Mouse (Mus musculus) neural tube, embryonic 14.5 days (tissue): ENCODE data around the gene Vasn. TPM values are rescaled to one million over a fixed set of nuclear protein-coding genes. Genes with fewer than 3 reads are reported as not detected.

Source experiments
- ATAC-seq: fragments of 200-750 bp; cut with Nextera tagmentation; 2 replicates; pipeline ENCODE4 v1.8.0; 2017; ENCODE audit warnings: low read depth, mild to moderate bottlenecking, moderate TSS enrichment, moderate library complexity
- H3K27ac ChIP-seq: fragments of 300-500 bp; sonication (generic); 2 replicates; pipeline ENCODE4 v1.5.1; 2014; ENCODE audit warnings: low read depth, mild to moderate bottlenecking, control low read depth, low read length, moderate library complexity, mixed read lengths
- H3K27me3 ChIP-seq: fragments of 300-500 bp; sonication (generic); 2 replicates; pipeline ENCODE4 v1.6.1; 2014; ENCODE audit warnings: low read length; ENCODE audit not compliant: control insufficient read depth, insufficient read depth
- H3K36me3 ChIP-seq: fragments of 300-500 bp; sonication (generic); 2 replicates; pipeline ENCODE4 v1.6.1; 2014; ENCODE audit warnings: low read length, mixed read lengths; ENCODE audit not compliant: control insufficient read depth, insufficient read depth
- H3K4me1 ChIP-seq: fragments of 300-500 bp; sonication (generic); 2 replicates; pipeline ENCODE4 v1.6.1; 2014; ENCODE audit warnings: low read length; ENCODE audit not compliant: control insufficient read depth, insufficient read depth
- H3K4me2 ChIP-seq: fragments of 300-500 bp; sonication (generic); 2 replicates; pipeline ENCODE4 v1.6.1; 2014; ENCODE audit warnings: mild to moderate bottlenecking, low read depth, low read length, control low read depth
- H3K4me3 ChIP-seq: fragments of 300-500 bp; sonication (generic); 2 replicates; pipeline ENCODE4 v1.5.1; 2014; ENCODE audit warnings: low read depth, low read length, control low read depth, mixed read lengths
- H3K9ac ChIP-seq: fragments of 300-500 bp; sonication (generic); replicated peaks from 2 replicates; pipeline ENCODE4 v1.6.1; 2014; ENCODE audit warnings: low read depth, mild to moderate bottlenecking, control low read depth, low read length, mixed read lengths
- H3K9me3 ChIP-seq: fragments of 300-500 bp; sonication (generic); 2 replicates; pipeline ENCODE4 v1.6.1; 2016; ENCODE audit warnings: low read length; ENCODE audit not compliant: control insufficient read depth
- WGBS: fragments of 180-500 bp; shearing (Covaris S2); extraction: QIAGEN DNeasy Blood & Tissue Kit; methylation state at CpG from one replicate; pipeline ENCODE4 v1.1.7; 2014; 5-methylcytosine and 5-hydroxymethylcytosine counted together
- polyA plus RNA-seq: library from polyadenylated mRNA; unstranded; fragments of >200 nt; fragmentation: Nextera tagmentation; extraction: Ambion mirVana; gene quantifications from 2 replicates; pipeline ENCODE4 v1.2.1, GENCODE M21; 2014

Vasn gene
- 4.4 and 6.3 TPM in 2 replicates for polyA plus RNA-seq

DNA sequence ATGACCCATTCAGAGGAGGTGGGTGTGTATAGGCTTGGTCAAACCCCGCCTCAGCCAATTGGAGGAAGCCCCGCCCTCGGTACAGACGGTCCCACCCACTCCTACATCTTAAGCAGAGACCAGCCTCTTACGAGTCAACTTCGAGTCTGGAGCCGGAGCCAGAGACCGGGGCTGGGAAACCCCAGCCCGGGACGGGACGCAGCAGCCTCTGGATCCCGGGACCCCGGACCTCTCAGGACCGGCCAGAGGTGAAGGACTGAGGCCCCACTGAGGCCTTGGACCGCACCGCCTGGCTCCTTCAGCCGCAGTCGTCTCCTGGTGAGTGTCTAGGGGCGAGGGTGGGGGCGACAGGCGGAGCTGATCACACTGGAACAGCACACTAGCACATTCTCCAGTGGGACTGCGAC is at the start of gene Vasn, which contains the start of gene Dnaja3:
TSS of gene Vasn (plus strand) at position 111 of the 407 bp plus-strand sequence.
TSS of gene Dnaja3 (plus strand) at position 159 of the 407 bp plus-strand sequence.
- peak within 1 kb of the TSS; percentile 60 for H3K27ac ChIP-seq

DNA sequence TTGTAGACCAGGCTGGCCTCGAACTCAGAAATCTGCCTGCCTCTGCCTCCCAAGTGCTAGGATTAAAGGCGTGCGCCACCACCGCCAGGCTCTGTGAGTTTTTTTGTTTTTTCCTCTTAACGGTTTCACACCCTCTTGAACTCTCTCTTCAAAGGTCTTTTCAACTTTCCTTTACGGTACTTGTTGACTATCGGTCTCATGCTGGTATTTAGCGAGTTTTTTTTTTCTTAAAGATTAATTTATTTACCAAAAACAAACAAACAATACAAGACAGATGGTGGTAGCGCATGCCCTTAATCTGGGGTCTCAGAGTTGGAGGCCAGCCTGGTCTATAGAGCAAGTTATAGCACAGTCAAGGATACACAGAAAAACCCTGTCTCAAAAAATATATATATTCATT is 49.5 kb upstream of the Vasn start:
- ATAC-seq, result no peak
- Histone ChIP-seq H3K4me1 (peaks cover 13% of the 10 kb centered on the region), H3K27me3 (no peaks in the 10 kb centered on the region), H3K4me3 (no peak overlapping the region), H3K36me3 (no peaks in the 10 kb centered on the region), H3K27ac (no peak overlapping the region), H3K4me2 (no peak overlapping the region), H3K9ac (no peak overlapping the region), H3K9me3 (no peaks in the 10 kb centered on the region)
- 95% methylated on average over 9 of the region's 9 CpGs for WGBS

More for the DNA sequence above, at the start of gene Vasn, which contains the start of gene Dnaja3:
- ATAC-seq, result peak; percentile 93
- WGBS, result 1% methylated on average over 22 of the region's 22 CpGs
- no peaks in the 10 kb centered on the region for H3K36me3 ChIP-seq
- peak within 1 kb of the TSS; percentile 65 for H3K4me2 ChIP-seq
- H3K27me3 ChIP-seq, result no peaks in the 10 kb centered on the region
- H3K4me3 ChIP-seq, result peak within 1 kb of the TSS; percentile 46
- no peaks in the 10 kb centered on the region for H3K9me3 ChIP-seq
- H3K4me1 ChIP-seq, result peaks cover 19% of the 10 kb centered on the region
- peak within 1 kb of the TSS; percentile 59 for H3K9ac ChIP-seq

DNA sequence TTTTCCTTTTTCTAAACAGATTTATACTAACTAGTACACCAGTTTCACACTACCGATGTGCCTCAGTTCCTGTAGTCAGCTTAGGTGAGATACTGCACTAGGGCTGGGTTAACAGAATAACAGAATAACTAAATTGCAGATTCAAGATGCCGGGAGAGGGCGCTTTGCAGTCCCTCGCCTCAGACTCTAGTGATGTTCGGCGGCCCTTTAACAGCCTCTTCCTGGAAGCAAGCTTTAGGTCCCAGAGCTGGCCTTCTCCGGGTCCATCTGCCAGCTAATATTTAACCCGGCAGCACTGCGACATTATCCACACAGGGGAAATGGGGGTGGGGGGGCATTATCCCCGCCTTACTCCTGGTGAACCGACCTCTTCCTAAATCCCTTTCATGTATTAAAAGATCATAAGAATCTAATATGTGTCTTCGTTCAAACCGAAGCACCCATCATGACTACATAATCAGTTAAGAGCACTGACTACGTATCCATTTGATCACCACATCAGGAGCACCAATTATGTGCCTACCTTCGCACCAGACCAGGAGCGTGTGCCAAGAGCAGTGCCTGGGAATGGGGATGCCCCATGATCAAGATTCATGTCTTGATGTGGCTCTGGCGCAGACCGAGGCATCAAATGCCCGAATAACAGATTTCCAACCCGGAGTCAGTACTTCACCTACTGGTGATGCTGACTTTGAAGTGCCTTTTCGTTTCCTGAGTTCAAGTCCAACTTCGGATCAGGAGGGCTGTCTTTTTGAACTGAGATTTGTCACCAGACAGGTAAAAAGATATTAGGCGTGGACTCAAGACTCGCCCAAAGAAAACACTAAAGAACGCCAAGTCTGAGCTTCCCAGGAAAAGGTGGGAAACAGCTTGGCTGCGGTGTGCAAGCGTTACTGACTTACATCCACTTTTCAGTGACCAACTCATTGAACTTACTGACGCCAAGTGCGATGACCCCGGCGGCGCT is 46.5 kb upstream of the Vasn start:
- peak overlapping the region; percentile 92 for H3K4me2 ChIP-seq
- WGBS, result 12% methylated on average over 32 of the region's 32 CpGs
- H3K4me3 ChIP-seq, result peak overlapping the region; percentile 78
- no peaks in the 10 kb centered on the region for H3K27me3 ChIP-seq
- peaks cover 38% of the 10 kb centered on the region for H3K4me1 ChIP-seq
- no peak for ATAC-seq
- no peaks in the 10 kb centered on the region for H3K9me3 ChIP-seq
- H3K27ac ChIP-seq, result peak overlapping the region; percentile 94
- H3K9ac ChIP-seq, result peak overlapping the region; percentile 96
- no peaks in the 10 kb centered on the region for H3K36me3 ChIP-seq

DNA sequence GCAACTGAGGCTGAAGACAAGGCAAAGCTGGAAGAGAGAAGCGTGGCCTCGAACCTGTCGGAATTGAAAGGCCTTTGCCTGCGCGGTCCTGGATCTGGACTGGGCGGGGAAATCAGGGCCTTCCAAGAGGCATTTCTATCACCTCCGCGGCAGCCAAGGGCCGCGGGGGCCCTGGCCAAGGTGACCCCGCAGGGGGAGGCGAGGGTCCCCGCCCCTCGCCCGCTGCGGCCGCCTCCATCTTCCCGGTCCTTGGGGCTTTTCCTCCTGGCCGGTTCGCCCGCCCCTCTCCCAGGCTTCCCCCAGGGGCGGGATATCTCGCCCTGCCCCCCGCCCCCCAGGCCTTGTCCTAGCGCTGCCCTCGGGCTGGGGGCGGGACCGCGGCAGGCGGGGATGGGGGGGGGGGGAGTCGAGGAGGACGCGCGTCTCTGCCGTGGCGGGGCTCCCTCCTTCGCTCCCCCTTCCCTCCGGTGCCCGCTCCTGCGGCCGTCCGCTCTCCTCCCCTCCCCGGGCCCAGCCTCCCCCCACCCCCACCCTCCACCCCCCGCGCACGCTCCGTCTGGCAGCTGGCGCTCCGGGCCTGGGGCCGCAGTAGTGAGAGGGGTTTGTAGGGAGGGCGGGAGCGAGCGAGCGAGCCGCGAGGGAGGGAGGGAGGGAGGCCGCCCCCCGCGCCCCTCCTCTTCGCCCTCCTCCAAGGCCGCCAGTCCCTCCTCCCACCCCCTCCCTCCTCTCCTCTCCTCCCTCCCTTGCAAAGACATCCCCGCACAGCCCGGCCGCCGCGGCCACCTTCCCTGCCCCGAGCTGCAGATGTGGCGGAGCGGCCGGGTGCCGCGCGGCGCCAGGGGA is 45.5 kb upstream of the Vasn start, which contains the start of gene Glis2:
TSS of gene Glis2 (plus strand) at position 743 of the 843 bp plus-strand sequence.
- 2% methylated on average over 20 of the region's 74 CpGs for WGBS
- peak within 1 kb of the TSS; percentile 94 for H3K27ac ChIP-seq
- no peaks in the 10 kb centered on the region for H3K36me3 ChIP-seq
- H3K4me1 ChIP-seq, result peaks cover 48% of the 10 kb centered on the region
- peak within 1 kb of the TSS; percentile 96 for H3K9ac ChIP-seq
- H3K9me3 ChIP-seq, result no peaks in the 10 kb centered on the region
- H3K27me3 ChIP-seq, result no peaks in the 10 kb centered on the region
- ATAC-seq, result peak; percentile 85
- H3K4me3 ChIP-seq, result peak within 1 kb of the TSS; percentile 78
- peak within 1 kb of the TSS; percentile 92 for H3K4me2 ChIP-seq

DNA sequence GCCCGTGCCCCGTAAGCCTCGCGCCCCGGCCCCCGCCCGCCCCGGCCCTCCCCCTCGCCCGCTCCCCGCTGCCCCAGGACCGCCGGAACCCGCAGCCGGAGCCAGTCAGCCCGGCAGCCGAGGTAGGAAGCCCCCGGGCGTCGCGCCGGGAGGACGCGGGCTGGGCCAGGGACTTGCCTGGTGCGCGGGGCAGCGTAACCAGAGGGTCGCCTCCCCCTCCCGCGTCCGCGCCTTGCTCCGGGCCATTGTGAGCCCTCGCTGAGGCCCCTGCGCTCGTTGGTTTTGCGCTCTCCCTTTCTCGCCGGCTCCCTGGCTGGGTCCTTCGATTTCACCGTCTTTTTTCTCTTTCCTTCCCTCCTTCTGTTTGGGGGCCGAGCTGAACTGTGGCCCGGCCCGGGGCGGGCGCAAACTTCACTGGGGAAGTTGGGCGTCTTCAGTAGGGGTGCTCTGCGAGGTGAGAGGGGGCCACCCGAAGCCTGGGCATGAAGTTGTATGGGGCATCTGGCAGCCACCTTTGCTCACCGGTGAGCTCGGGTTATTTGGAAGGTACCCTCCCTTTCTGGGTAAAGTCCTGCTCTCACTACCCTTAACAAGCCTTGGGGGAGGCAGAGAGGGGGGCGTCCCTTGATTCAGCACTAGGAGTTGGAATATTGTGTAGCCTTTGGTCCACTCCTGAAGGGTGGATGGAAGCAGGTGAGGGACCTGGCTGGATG is 44.8 kb upstream of the Vasn start:
- peak; percentile 45 for ATAC-seq
- Histone ChIP-seq H3K4me2 (peak overlapping the region; percentile 92), H3K9me3 (no peaks in the 10 kb centered on the region), H3K4me1 (peaks cover 50% of the 10 kb centered on the region), H3K9ac (peak overlapping the region; percentile 96), H3K4me3 (peak overlapping the region; percentile 78), H3K36me3 (no peaks in the 10 kb centered on the region), H3K27ac (peak overlapping the region; percentile 94), H3K27me3 (no peaks in the 10 kb centered on the region)
- under 1% methylated on average over 47 of the region's 52 CpGs for WGBS

DNA sequence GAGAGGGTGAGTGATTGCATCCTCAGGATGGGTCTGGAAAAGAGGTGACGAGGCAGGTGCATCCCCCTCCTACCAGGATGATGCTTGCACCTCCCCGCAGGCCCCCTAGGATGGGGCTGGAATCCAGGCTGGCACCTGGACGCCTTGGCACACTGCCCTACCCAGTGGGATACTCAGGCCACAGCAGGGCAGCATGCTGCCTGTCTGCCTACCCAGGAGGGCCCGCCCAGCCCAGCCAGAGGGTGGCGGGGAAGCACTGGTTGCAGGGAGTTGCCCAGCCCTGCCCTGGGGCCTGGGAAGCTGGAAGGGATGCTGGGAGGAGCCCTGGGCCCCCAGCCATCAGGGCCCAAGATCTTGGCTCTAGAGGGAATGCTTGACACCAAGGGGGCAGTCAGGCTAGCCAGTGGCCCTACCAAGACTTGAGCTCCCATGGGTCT is 44.2 kb upstream of the Vasn start:
- peak; percentile 19; the same call in 1 of the 2 replicates for ATAC-seq
- Histone ChIP-seq H3K4me1 (peaks cover 50% of the 10 kb centered on the region), H3K27ac (peak overlapping the region; percentile 94), H3K9ac (peak overlapping the region; percentile 96), H3K4me2 (peak overlapping the region; percentile 92), H3K4me3 (peak overlapping the region; percentile 78), H3K27me3 (no peaks in the 10 kb centered on the region), H3K9me3 (no peaks in the 10 kb centered on the region), H3K36me3 (no peaks in the 10 kb centered on the region)
- 3% methylated on average over 5 of the region's 5 CpGs for WGBS

DNA sequence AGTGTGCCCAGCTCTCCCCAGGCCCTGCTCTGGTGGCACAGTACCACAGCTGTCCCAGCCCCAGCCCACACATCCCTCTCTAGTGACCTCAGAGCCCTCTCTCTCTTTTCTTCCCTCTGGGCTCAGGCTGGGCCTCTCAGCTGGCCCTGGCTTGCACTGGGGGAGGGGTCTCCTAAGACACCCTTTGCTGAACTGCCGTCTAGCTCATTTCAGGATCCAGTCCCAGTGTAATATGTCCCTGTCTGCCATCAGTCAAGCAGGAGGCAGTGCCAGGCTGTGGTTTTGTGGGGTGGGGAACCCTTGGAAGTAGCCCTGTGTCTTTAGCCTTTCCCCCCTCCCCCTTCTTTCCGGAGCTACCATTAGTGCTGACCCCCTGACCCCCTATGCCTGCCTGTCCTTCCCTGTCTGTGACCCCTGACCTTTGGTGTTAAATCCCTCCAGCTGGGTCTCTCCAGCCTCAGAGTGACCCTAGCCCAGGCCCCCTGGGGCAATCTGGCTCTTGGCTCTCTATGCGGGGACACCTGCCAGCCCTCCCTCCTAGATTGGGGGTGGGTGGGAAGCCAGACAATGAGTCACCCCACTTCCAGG is 43.5 kb upstream of the Vasn start:
- Histone ChIP-seq H3K27me3 (no peaks in the 10 kb centered on the region), H3K4me3 (peak overlapping the region; percentile 78), H3K4me1 (peaks cover 52% of the 10 kb centered on the region), H3K9ac (peak overlapping the region; percentile 96), H3K27ac (peak overlapping the region; percentile 94), H3K36me3 (no peaks in the 10 kb centered on the region), H3K4me2 (peak overlapping the region; percentile 92), H3K9me3 (no peaks in the 10 kb centered on the region)
- 6% methylated on average over 3 of the region's 3 CpGs for WGBS
- ATAC-seq, result 0 out of 2 replicates have a peak, but pooled peaks have one; percentile 11

DNA sequence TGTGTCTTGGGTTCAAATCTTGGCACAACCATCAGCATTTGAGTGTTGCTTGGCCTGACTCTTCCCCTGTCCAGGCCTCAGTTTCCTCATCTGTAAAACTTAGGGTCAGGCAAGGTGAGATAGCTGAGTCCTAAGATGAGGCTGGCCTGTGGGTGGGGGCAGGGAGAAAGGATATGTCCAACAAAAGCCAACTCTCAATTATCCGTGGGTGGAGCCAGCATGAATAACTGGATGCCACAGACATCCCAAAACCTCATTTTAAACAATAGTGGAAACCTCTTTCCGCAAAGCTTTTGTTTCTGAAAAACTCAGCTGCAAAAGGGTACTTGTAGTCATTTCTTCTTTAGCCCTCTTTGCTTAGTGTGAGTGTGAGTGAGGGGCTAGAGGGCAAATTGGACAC is 42.9 kb upstream of the Vasn start:
- Histone ChIP-seq H3K4me3 (peak overlapping the region; percentile 78), H3K4me1 (peaks cover 55% of the 10 kb centered on the region), H3K9ac (no peak overlapping the region), H3K27ac (no peak overlapping the region), H3K4me2 (peak overlapping the region; percentile 92), H3K36me3 (no peaks in the 10 kb centered on the region), H3K27me3 (no peaks in the 10 kb centered on the region), H3K9me3 (no peaks in the 10 kb centered on the region)
- no peak for ATAC-seq
- 21% methylated on average over 2 of the region's 2 CpGs for WGBS
